Comparison of ENCODE assay signal across 8 mouse cellular contexts in genomic region chr6:51523310-51523709, GRCm38 (mm10). TPM values are rescaled to one million over a fixed set of nuclear protein-coding genes. Genes with fewer than 3 reads are reported as not detected.
A peak's percentile ranks its signal among the peaks of the same experiment; 100 is the strongest.
DNase-seq lines count a peak whose midpoint lies in the region; ATAC-seq lines count a peak whose summit lies in the region.

No protein-coding gene starts in this region.

- H3K4me3 ChIP-seq in heart, embryonic 15.5 days: peak overlapping the region; percentile 89
- H3K4me3 ChIP-seq in hindbrain, embryonic 10.5 days: peak overlapping the region; percentile 69

- no peak for ATAC-seq in heart, embryonic 15.5 days (replicated peaks; ENCODE audit: insufficient number of reproducible peaks, insufficient read depth, low FRiP score, low read depth)
- ATAC-seq in megakaryocyte-erythroid progenitor cell, adult 5-6 weeks (replicated peaks; ENCODE audit: low FRiP score, low TSS enrichment, poor library complexity, severe bottlenecking): peak; percentile 52; the same call in 1 of the 2 replicates

- DNase-seq in heart, adult 8-10 months (ENCODE audit: low spot score): no peak
- peak; percentile 24 for DNase-seq in NIH3T3 (ENCODE audit: low read depth)
- DNase-seq in hindbrain, embryonic 10.5 days (ENCODE audit: low spot score): no peak
- DNase-seq in retina, embryonic 14.5 days (ENCODE audit: low spot score): no peak
- no peak for DNase-seq in frontal cortex, postnatal 36 days (ENCODE audit: low spot score in 2 of 2)
- no peak for DNase-seq in right cerebral cortex, postnatal 36 days (ENCODE audit: low spot score in 2 of 2)

- peaks cover 6% of the 10 kb centered on the region for H3K4me1 ChIP-seq in heart, embryonic 15.5 days (replicated peaks)
- peaks cover 29% of the 10 kb centered on the region for H3K4me1 ChIP-seq in hindbrain, embryonic 10.5 days (replicated peaks)

- H3K27me3 ChIP-seq in heart, embryonic 15.5 days: no peaks in the 10 kb centered on the region
- H3K27me3 ChIP-seq in hindbrain, embryonic 10.5 days (ENCODE audit: insufficient read depth, poor library complexity, severe bottlenecking): no peaks in the 10 kb centered on the region

- no peaks in the 10 kb centered on the region for H3K9me3 ChIP-seq in heart, embryonic 15.5 days (replicated peaks)
- H3K9me3 ChIP-seq in hindbrain, embryonic 10.5 days: no peaks in the 10 kb centered on the region

- peak overlapping the region; percentile 78 for H3K9ac ChIP-seq in heart, embryonic 15.5 days

- peak overlapping the region; percentile 93 for H3K4me2 ChIP-seq in heart, embryonic 15.5 days

- no peak overlapping the region for H3K27ac ChIP-seq in heart, embryonic 15.5 days
- H3K27ac ChIP-seq in hindbrain, embryonic 10.5 days: peak overlapping the region; percentile 91

- 24% methylated on average over 5 of the region's 5 CpGs for WGBS in heart, embryonic 15.5 days
- 23% methylated on average over 5 of the region's 5 CpGs for WGBS in hindbrain, embryonic 10.5 days

- H3K36me3 ChIP-seq in heart, embryonic 15.5 days: no peaks in the 10 kb centered on the region
- no peaks in the 10 kb centered on the region for H3K36me3 ChIP-seq in hindbrain, embryonic 10.5 days

RNA-seq across cellular contexts. Expression of gene Snx10, which starts 0.4 kb away (rescaled TPM):
- polyA plus RNA-seq in heart, embryonic 15.5 days (2015; fragmentation: Nextera tagmentation; extraction: Ambion mirVana): 15.3 and 15.5 TPM in 2 replicates
- total RNA-seq in heart, adult 8-10 months (2022): 10 to 100 TPM; 11.5 to 17.2 (median 14.1) TPM
- polyA plus RNA-seq in hindbrain, embryonic 10.5 days (2016; fragmentation: Nextera tagmentation; extraction: Ambion mirVana): 35.8 and 41.9 TPM in 2 replicates
- total RNA-seq in megakaryocyte-erythroid progenitor cell, adult 5-6 weeks (2014; fragmentation: Nextera tagmentation): 17.0 and 36.2 TPM in 2 replicates
- 16.2 and 55.9 TPM in 2 replicates for total RNA-seq in megakaryocyte-erythroid progenitor cell, adult 5-6 weeks (2017)

RNA-seq across cellular contexts. Expression of gene Cbx3, which starts 53.1 kb away (rescaled TPM):
- 266 and 311 TPM in 2 replicates for polyA plus RNA-seq in heart, embryonic 15.5 days (2015; fragmentation: Nextera tagmentation; extraction: Ambion mirVana)
- 10 to 100 TPM; 54.1 to 62.0 (median 59.1) TPM for total RNA-seq in heart, adult 8-10 months (2022)
- polyA plus RNA-seq in hindbrain, embryonic 10.5 days (2016; fragmentation: Nextera tagmentation; extraction: Ambion mirVana): 534 and 612 TPM in 2 replicates
- total RNA-seq in megakaryocyte-erythroid progenitor cell, adult 5-6 weeks (2014; fragmentation: Nextera tagmentation): 292 and 301 TPM in 2 replicates
- 423 and 530 TPM in 2 replicates for total RNA-seq in megakaryocyte-erythroid progenitor cell, adult 5-6 weeks (2017)

RNA-seq across cellular contexts. Expression of gene Hnrnpa2b1, which starts 53.6 kb away (rescaled TPM):
- 1,124 and 1,142 TPM in 2 replicates for polyA plus RNA-seq in heart, embryonic 15.5 days (2015; fragmentation: Nextera tagmentation; extraction: Ambion mirVana)
- 100 to 1,000 TPM; 367 to 444 (median 409) TPM for total RNA-seq in heart, adult 8-10 months (2022)
- 1,586 and 2,252 TPM in 2 replicates for polyA plus RNA-seq in hindbrain, embryonic 10.5 days (2016; fragmentation: Nextera tagmentation; extraction: Ambion mirVana)
- total RNA-seq in megakaryocyte-erythroid progenitor cell, adult 5-6 weeks (2014; fragmentation: Nextera tagmentation): 1,156 and 1,577 TPM in 2 replicates
- 1,688 and 2,170 TPM in 2 replicates for total RNA-seq in megakaryocyte-erythroid progenitor cell, adult 5-6 weeks (2017)

Comparison
In these comparisons a context has a peak if more than half of its experiments do, and no peak if none do; other contexts are left out.
1. RNA of gene Cbx3, which starts 53.1 kb away (total RNA-seq): 292 to 530 TPM in megakaryocyte-erythroid progenitor cell, adult 5-6 weeks; 54.1 to 62.0 TPM in heart, adult 8-10 months; every median in the first group is over 4 times any median in the second.